ENCODE assay signal across 20 mouse cellular contexts in genomic region chr19:24535161-24535560, GRCm38 (mm10). TPM values are rescaled to one million over a fixed set of nuclear protein-coding genes. Genes with fewer than 3 reads are reported as not detected.
A peak's percentile ranks its signal among the peaks of the same experiment; 100 is the strongest.
DNase-seq lines count a peak whose midpoint lies in the region; ATAC-seq and TF ChIP-seq lines count a peak whose summit lies in the region.
"Had no signal": no experiment of that assay in that cellular context is flagged by ENCODE, and none has a peak within 500 bp of the region (broad histone marks: within the 10 kb centered on the region; RNA-seq: fewer than 3 reads in every experiment).

No protein-coding gene starts in this region.

- no peak for TF ChIP-seq CTCF in G1E (IDR thresholded peaks at IDR 0.05; ENCODE audit: low read depth, low read length)
- TF ChIP-seq CTCF in liver, embryonic 14.5 days (IDR thresholded peaks at IDR 0.05; ENCODE audit: low read depth) = no peak

- H3K27ac ChIP-seq in heart, embryonic 12.5 days (ENCODE audit: poor library complexity, severe bottlenecking) = peak overlapping the region; percentile 68
- peak overlapping the region; percentile 98 for H3K27ac ChIP-seq in liver, embryonic 14.5 days
- no peak overlapping the region for H3K27ac ChIP-seq in kidney, embryonic 16.5 days (ENCODE audit: low read length)
- H3K27ac ChIP-seq: embryonic facial prominence, embryonic 15.5 days; hindbrain, embryonic 12.5 days; kidney, postnatal 0 days; neural tube, embryonic 13.5 days had no signal

- no peak for DNase-seq in heart, postnatal 4 days
- DNase-seq in G1E (ENCODE audit: low spot score) = no peak
- DNase-seq in liver, embryonic 14.5 days (ENCODE audit: low read depth in 3 of 3, low spot score in 3 of 3) = peak in 1 of 3 experiments; percentile 51
- no peak for DNase-seq in spleen, adult 12 weeks (ENCODE audit: low spot score)
- DNase-seq: cerebellum, postnatal 10 days; embryo, embryonic 11 days; left cerebral cortex, postnatal 4 days; lung, adult 18-20 months; lung, postnatal 4 days; right cerebral cortex, postnatal 25 days had no signal

- no peaks in the 10 kb centered on the region for H3K9me3 ChIP-seq in heart, embryonic 12.5 days (replicated peaks)
- no peaks in the 10 kb centered on the region for H3K9me3 ChIP-seq in G1E (replicated peaks)
- no peaks in the 10 kb centered on the region for H3K9me3 ChIP-seq in liver, embryonic 14.5 days (ENCODE audit: control insufficient read depth, low read length)
- no peaks in the 10 kb centered on the region for H3K9me3 ChIP-seq in kidney, embryonic 16.5 days (ENCODE audit: low read length)
- H3K9me3 ChIP-seq: embryonic facial prominence, embryonic 15.5 days; hindbrain, embryonic 12.5 days; neural tube, embryonic 13.5 days had no signal

- H3K4me3 ChIP-seq in heart, embryonic 12.5 days = no peak overlapping the region
- H3K4me3 ChIP-seq in G1E (ENCODE audit: low read depth, low read length) = peak overlapping the region; percentile 3; the same call in 1 of the 2 replicates
- peak overlapping the region; percentile 42 to 47 for H3K4me3 ChIP-seq in liver, embryonic 14.5 days (ENCODE audit: insufficient read depth in 1 of 2, low read depth in 2 of 2, low read length in 2 of 2)
- no peak overlapping the region for H3K4me3 ChIP-seq in kidney, embryonic 16.5 days (ENCODE audit: low read length)
- H3K4me3 ChIP-seq: embryonic facial prominence, embryonic 15.5 days; hindbrain, embryonic 12.5 days; neural tube, embryonic 13.5 days had no signal

- WGBS in heart, embryonic 12.5 days = 80% methylated on average over 6 of the region's 6 CpGs
- WGBS in liver, embryonic 14.5 days (ENCODE audit: insufficient replicate concordance) = 31% methylated on average over 6 of the region's 6 CpGs
- 72% methylated on average over 6 of the region's 6 CpGs for WGBS in kidney, embryonic 16.5 days

- H3K4me2 ChIP-seq in heart, embryonic 12.5 days = peak overlapping the region; percentile 52
- H3K4me2 ChIP-seq in liver, embryonic 14.5 days (ENCODE audit: low read depth) = peak overlapping the region; percentile 90
- no peak overlapping the region for H3K4me2 ChIP-seq in kidney, embryonic 16.5 days (replicated peaks; ENCODE audit: low read depth, low read length)
- H3K4me2 ChIP-seq: embryonic facial prominence, embryonic 15.5 days; hindbrain, embryonic 12.5 days; midbrain, embryonic 11.5 days; neural tube, embryonic 13.5 days had no signal

- no peak for TF ChIP-seq EP300 in liver, embryonic 14.5 days (IDR thresholded peaks at IDR 0.05; ENCODE audit: low read depth)

- peaks cover 20% of the 10 kb centered on the region for H3K4me1 ChIP-seq in heart, embryonic 12.5 days (replicated peaks)
- peaks cover 80% of the 10 kb centered on the region for H3K4me1 ChIP-seq in G1E (ENCODE audit: insufficient read depth, low read depth, low read length)
- peaks cover 42 to 52% of the 10 kb centered on the region in 2 experiments for H3K4me1 ChIP-seq in liver, embryonic 14.5 days (replicated peaks; ENCODE audit: control insufficient read depth in 2 of 2, insufficient read depth in 2 of 2, low read length in 1 of 2)
- H3K4me1 ChIP-seq in kidney, embryonic 16.5 days (ENCODE audit: insufficient read depth, low read length) = no peaks in the 10 kb centered on the region
- H3K4me1 ChIP-seq: embryonic facial prominence, embryonic 15.5 days; hindbrain, embryonic 12.5 days; neural tube, embryonic 13.5 days had no signal

- H3K36me3 ChIP-seq in heart, embryonic 12.5 days = no peaks in the 10 kb centered on the region
- H3K36me3 ChIP-seq in G1E (replicated peaks) = peaks cover 29% of the 10 kb centered on the region
- no peaks in the 10 kb centered on the region for H3K36me3 ChIP-seq in liver, embryonic 14.5 days (replicated peaks; ENCODE audit: control insufficient read depth, insufficient read depth, low read depth)
- no peaks in the 10 kb centered on the region for H3K36me3 ChIP-seq in kidney, embryonic 16.5 days (ENCODE audit: insufficient read depth, low read length)
- H3K36me3 ChIP-seq: embryonic facial prominence, embryonic 15.5 days; hindbrain, embryonic 12.5 days; neural tube, embryonic 13.5 days had no signal

- H3K27me3 ChIP-seq in heart, embryonic 12.5 days (replicated peaks) = no peaks in the 10 kb centered on the region
- H3K27me3 ChIP-seq in G1E (ENCODE audit: insufficient read depth, low read length) = no peaks in the 10 kb centered on the region
- no peaks in the 10 kb centered on the region for H3K27me3 ChIP-seq in liver, embryonic 14.5 days (ENCODE audit: control insufficient read depth, insufficient read depth, low read length)
- no peaks in the 10 kb centered on the region for H3K27me3 ChIP-seq in kidney, embryonic 16.5 days (ENCODE audit: insufficient read depth, low read length)
- H3K27me3 ChIP-seq: embryonic facial prominence, embryonic 15.5 days; hindbrain, embryonic 12.5 days; neural tube, embryonic 13.5 days had no signal

- H3K9ac ChIP-seq in heart, embryonic 12.5 days = no peak overlapping the region; the same call in 1 of the 2 replicates
- H3K9ac ChIP-seq in liver, embryonic 14.5 days (replicated peaks) = peak overlapping the region; percentile 81
- H3K9ac ChIP-seq in kidney, embryonic 16.5 days (replicated peaks; ENCODE audit: low read length) = no peak overlapping the region
- H3K9ac ChIP-seq: embryonic facial prominence, embryonic 15.5 days; hindbrain, embryonic 12.5 days; neural tube, embryonic 13.5 days had no signal

- ATAC-seq in heart, embryonic 12.5 days (ENCODE audit: insufficient number of reproducible peaks, low FRiP score) = no peak; the same call in 1 of the 2 replicates
- ATAC-seq in G1E (ENCODE audit: extremely low read depth, insufficient number of reproducible peaks, low FRiP score, poor library complexity, severe bottlenecking) = no peak
- peak; percentile 66 for ATAC-seq in erythroblast, adult 5-6 weeks (replicated peaks; ENCODE audit: low FRiP score, poor library complexity, severe bottlenecking)
- ATAC-seq in liver, embryonic 14.5 days (ENCODE audit: insufficient read depth) = peak; percentile 80
- ATAC-seq in kidney, embryonic 16.5 days (ENCODE audit: low FRiP score, low TSS enrichment) = no peak
- ATAC-seq: forebrain, embryonic 14.5 days; inflammation-experienced regulatory T-cells, adult 6 months had no signal

RNA-seq across cellular contexts. Expression of gene Pip5k1b, which starts 20.5 kb away (rescaled TPM):
- 8.6 and 9.4 TPM in 2 replicates for polyA plus RNA-seq in heart, embryonic 12.5 days (2016; fragmentation: Nextera tagmentation; extraction: Ambion mirVana)
- total RNA-seq in heart, postnatal 4 days (2021) = 10 to 100 TPM; 29.9 to 31.2 TPM
- total RNA-seq in G1E (2014; fragmentation: Nextera tagmentation) (66.4 and 69.3 TPM in 2 replicates), G1E (2017) (20.4 and 23.6 TPM in 2 replicates)
- 11.1 and 12.7 TPM in 2 replicates for polyA plus RNA-seq in G1E (2012)
- 35.4 and 43.9 TPM in 2 replicates for total RNA-seq in erythroblast, adult 5-6 weeks (2015; ENCODE audit: low replicate concordance)
- total RNA-seq in erythroblast, adult 5-6 weeks (2017; ENCODE audit: low replicate concordance) = 34.4 and 43.5 TPM in 2 replicates
- polyA plus RNA-seq in liver, embryonic 14.5 days (2012; rRNA removed) = 6.9 and 8.1 TPM in 2 replicates
- 10.8 and 11.9 TPM in 2 replicates for polyA plus RNA-seq in liver, embryonic 14.5 days (2014; fragmentation: Nextera tagmentation; extraction: Ambion mirVana)
- polyA plus RNA-seq in kidney, embryonic 16.5 days (2015; fragmentation: Nextera tagmentation; extraction: Ambion mirVana) = 2.1 and 2.2 TPM in 2 replicates

RNA-seq across cellular contexts. Expression of gene Fam122a, which starts 58.0 kb away (rescaled TPM):
- polyA plus RNA-seq in heart, embryonic 12.5 days (2016; fragmentation: Nextera tagmentation; extraction: Ambion mirVana) = 53.4 and 56.1 TPM in 2 replicates
- 10 to 100 TPM; 34.7 to 37.2 TPM for total RNA-seq in heart, postnatal 4 days (2021)
- total RNA-seq in G1E (2014; fragmentation: Nextera tagmentation) = 44.8 and 68.7 TPM in 2 replicates
- 5.0 and 5.2 TPM in 2 replicates for total RNA-seq in G1E (2017)
- polyA plus RNA-seq in G1E (2012) = 14.2 and 18.9 TPM in 2 replicates
- total RNA-seq in erythroblast, adult 5-6 weeks (2015; ENCODE audit: low replicate concordance) = 37.8 and 40.9 TPM in 2 replicates
- total RNA-seq in erythroblast, adult 5-6 weeks (2017; ENCODE audit: low replicate concordance) = 6.3 and 12.1 TPM in 2 replicates
- polyA plus RNA-seq in liver, embryonic 14.5 days (2012; rRNA removed) = 13.0 and 14.9 TPM in 2 replicates
- 22.8 and 25.4 TPM in 2 replicates for polyA plus RNA-seq in liver, embryonic 14.5 days (2014; fragmentation: Nextera tagmentation; extraction: Ambion mirVana)
- polyA plus RNA-seq in kidney, embryonic 16.5 days (2015; fragmentation: Nextera tagmentation; extraction: Ambion mirVana) = 39.7 and 53.3 TPM in 2 replicates

Comparison
In these comparisons a context has a peak if more than half of its experiments do, and no peak if none do; other contexts are left out.
1. ATAC-seq: peak in erythroblast, adult 5-6 weeks (single experiment) and liver, embryonic 14.5 days (single experiment); none in heart, embryonic 12.5 days (single experiment), G1E (single experiment) and kidney, embryonic 16.5 days (single experiment).
2. H3K4me3 ChIP-seq: peak in G1E (single experiment) and liver, embryonic 14.5 days (2 of 2); none in heart, embryonic 12.5 days (single experiment) and kidney, embryonic 16.5 days (single experiment).